In the genomic region with DNA sequence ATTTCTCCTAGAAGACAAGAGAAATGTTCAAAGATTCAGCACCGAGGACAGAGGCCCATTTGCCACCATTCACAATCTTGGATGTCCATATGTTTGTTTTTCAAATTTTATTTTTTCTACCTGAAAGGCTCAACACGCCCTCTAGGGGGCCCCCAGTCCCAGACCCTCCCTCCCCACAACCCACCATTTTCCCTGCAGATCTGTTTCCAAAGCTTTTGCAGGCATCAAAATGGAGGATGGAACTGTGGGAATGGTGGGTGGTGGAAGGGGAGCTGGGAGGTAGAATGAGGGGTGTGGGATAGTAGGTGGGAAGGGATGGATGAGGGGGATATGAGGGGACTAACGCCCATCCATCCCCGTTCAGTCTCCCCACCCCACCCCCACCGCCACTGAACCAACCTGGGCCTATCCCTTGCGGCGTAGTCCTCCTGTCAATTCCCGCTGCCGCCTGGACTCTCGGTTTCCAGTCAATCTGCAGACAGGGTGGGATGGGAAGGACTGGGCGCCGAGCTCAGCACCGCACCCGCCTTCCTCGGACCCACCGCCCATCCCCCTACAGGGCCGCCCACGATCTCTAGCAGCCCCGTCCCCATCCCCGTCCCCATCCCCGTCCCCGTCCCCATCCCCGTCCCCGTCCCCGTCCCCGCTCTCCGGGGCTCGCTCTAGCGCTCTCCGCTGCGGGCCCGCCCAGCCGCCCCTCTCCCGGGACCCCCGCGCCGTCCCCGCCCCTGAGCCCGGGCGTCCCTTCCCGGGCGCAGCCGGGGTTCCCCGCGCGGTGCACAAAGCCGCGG, we compare ENCODE assay signal across 8 mouse cellular contexts. TPM values are rescaled to one million over a fixed set of nuclear protein-coding genes. Genes with fewer than 3 reads are reported as not detected.
DNase-seq lines count a peak whose midpoint lies in the region; ATAC-seq and TF ChIP-seq lines count a peak whose summit lies in the region.
"Not testable (repeated sequence)": the region's sequence is repeated elsewhere in the genome, so short reads cannot be mapped to it uniquely, and the experiment has no call there.

No protein-coding gene starts in this region.

- H3K36me3 ChIP-seq in C2C12 (ENCODE audit: control insufficient read depth, insufficient read depth); embryonic facial prominence, embryonic 11.5 days (replicated peaks; ENCODE audit: control insufficient read depth, insufficient read depth, low read depth, low read length); heart, embryonic 12.5 days; kidney, embryonic 16.5 days (ENCODE audit: insufficient read depth, low read length); limb, embryonic 11.5 days (ENCODE audit: control insufficient read depth, insufficient read depth, low read length); midbrain, embryonic 11.5 days (ENCODE audit: control insufficient read depth, insufficient read depth, low read length): not testable (repeated sequence)

- H3K4me3 ChIP-seq in C2C12 (ENCODE audit: insufficient read depth, poor library complexity, severe bottlenecking), result peak overlapping the region; percentile 14
- peak overlapping the region; percentile 34 for H3K4me3 ChIP-seq in embryonic facial prominence, embryonic 11.5 days (ENCODE audit: low read depth, low read length)
- H3K4me3 ChIP-seq in heart, embryonic 12.5 days, result peak overlapping the region; percentile 43
- H3K4me3 ChIP-seq in kidney, embryonic 16.5 days (ENCODE audit: low read length), result peak overlapping the region; percentile 31
- H3K4me3 ChIP-seq in limb, embryonic 11.5 days (ENCODE audit: low read depth, low read length), result peak overlapping the region; percentile 36
- H3K4me3 ChIP-seq in midbrain, embryonic 11.5 days (ENCODE audit: low read depth, low read length), result peak overlapping the region; percentile 37

- H3K79me3 ChIP-seq in C2C12 (ENCODE audit: low read depth), result not testable (repeated sequence)

- not testable (repeated sequence) for H3ac ChIP-seq in C2C12 (ENCODE audit: control insufficient read depth, insufficient read length, low read depth)

- H3K27me3 ChIP-seq in C2C12 (ENCODE audit: control insufficient read depth, insufficient read depth, insufficient read length); embryonic facial prominence, embryonic 11.5 days (ENCODE audit: control insufficient read depth, insufficient read depth, low read length); heart, embryonic 12.5 days (replicated peaks); kidney, embryonic 16.5 days (ENCODE audit: insufficient read depth, low read length); limb, embryonic 11.5 days (ENCODE audit: control insufficient read depth, insufficient read depth, low read length); midbrain, embryonic 11.5 days (ENCODE audit: control insufficient read depth, insufficient read depth, low read length): not testable (repeated sequence)

- ATAC-seq in embryonic facial prominence, embryonic 11.5 days (replicated peaks; ENCODE audit: insufficient number of reproducible peaks, low FRiP score, low TSS enrichment, low read depth), result peak; percentile 85
- peak; percentile 25 for ATAC-seq in heart, embryonic 12.5 days (ENCODE audit: insufficient number of reproducible peaks, low FRiP score)
- peak; percentile 76 for ATAC-seq in kidney, embryonic 16.5 days (ENCODE audit: low FRiP score, low TSS enrichment)
- peak; percentile 71 for ATAC-seq in limb, embryonic 11.5 days (ENCODE audit: insufficient number of reproducible peaks, low FRiP score, low TSS enrichment, low read depth)
- ATAC-seq in midbrain, embryonic 11.5 days (ENCODE audit: low FRiP score), result peak; percentile 85

- not testable (repeated sequence) for H3K79me2 ChIP-seq in C2C12 (ENCODE audit: control insufficient read depth, insufficient read depth)

- H3K27ac ChIP-seq in embryonic facial prominence, embryonic 11.5 days (replicated peaks; ENCODE audit: low read depth, low read length); heart, embryonic 12.5 days (ENCODE audit: poor library complexity, severe bottlenecking); kidney, embryonic 16.5 days (ENCODE audit: low read length); limb, embryonic 11.5 days (replicated peaks; ENCODE audit: low read depth, low read length): not testable (repeated sequence)
- peak overlapping the region; percentile 22; the same call in 1 of the 2 replicates for H3K27ac ChIP-seq in midbrain, embryonic 11.5 days (ENCODE audit: low read depth, low read length)

- TF ChIP-seq CTCF in C2C12 (IDR thresholded peaks at IDR 0.05; ENCODE audit: control insufficient read depth, insufficient read depth, insufficient read length), result not testable (repeated sequence)

- not testable (repeated sequence) for H3K4me1 ChIP-seq in embryonic facial prominence, embryonic 11.5 days (ENCODE audit: control insufficient read depth, insufficient read depth, low read length); heart, embryonic 12.5 days (replicated peaks); kidney, embryonic 16.5 days (ENCODE audit: insufficient read depth, low read length); limb, embryonic 11.5 days (ENCODE audit: control insufficient read depth, insufficient read depth, low read length); midbrain, embryonic 11.5 days (ENCODE audit: control insufficient read depth, insufficient read depth, low read length)

- not testable (repeated sequence) for H3K9me3 ChIP-seq in embryonic facial prominence, embryonic 11.5 days (replicated peaks; ENCODE audit: control insufficient read depth, low read length); heart, embryonic 12.5 days (replicated peaks); kidney, embryonic 16.5 days (ENCODE audit: low read length); limb, embryonic 11.5 days (ENCODE audit: control insufficient read depth, low read length); midbrain, embryonic 11.5 days (ENCODE audit: control insufficient read depth, low read length)

- DNase-seq in c-Kit-positive CD71-positive TER-119-negative erythroid progenitor cells, embryonic 14.5 days (ENCODE audit: low read depth), result peak; percentile 10
- DNase-seq in embryonic facial prominence, embryonic 11.5 days (ENCODE audit: low spot score), result peak; percentile 70
- peak; percentile 60 for DNase-seq in limb, embryonic 11.5 days (ENCODE audit: low spot score)
- peak; percentile 94 for DNase-seq in midbrain, embryonic 11.5 days (ENCODE audit: low spot score, missing footprints)
- DNase-seq in right cerebral cortex, postnatal 14 days, result peak; percentile 18

- 18% methylated on average over 9 of the region's 48 CpGs for WGBS in embryonic facial prominence, embryonic 11.5 days
- 25% methylated on average over 14 of the region's 48 CpGs for WGBS in heart, embryonic 12.5 days
- WGBS in kidney, embryonic 16.5 days, result 21% methylated on average over 17 of the region's 48 CpGs
- 14% methylated on average over 13 of the region's 48 CpGs for WGBS in limb, embryonic 11.5 days
- 14% methylated on average over 7 of the region's 48 CpGs for WGBS in midbrain, embryonic 11.5 days

- peak overlapping the region; percentile 50 for H3K9ac ChIP-seq in embryonic facial prominence, embryonic 11.5 days (replicated peaks; ENCODE audit: low read length)
- H3K9ac ChIP-seq in heart, embryonic 12.5 days; kidney, embryonic 16.5 days (replicated peaks; ENCODE audit: low read length): not testable (repeated sequence)
- peak overlapping the region; percentile 22; the same call in 1 of the 2 replicates for H3K9ac ChIP-seq in limb, embryonic 11.5 days (ENCODE audit: low read length)
- peak overlapping the region; percentile 62 for H3K9ac ChIP-seq in midbrain, embryonic 11.5 days (ENCODE audit: low read length)

- not testable (repeated sequence) for H3K4me2 ChIP-seq in embryonic facial prominence, embryonic 11.5 days (ENCODE audit: low read depth, low read length)
- peak overlapping the region; percentile 68 for H3K4me2 ChIP-seq in heart, embryonic 12.5 days
- H3K4me2 ChIP-seq in kidney, embryonic 16.5 days (replicated peaks; ENCODE audit: low read depth, low read length), result peak overlapping the region; percentile 38
- peak overlapping the region; percentile 32 for H3K4me2 ChIP-seq in limb, embryonic 11.5 days (ENCODE audit: low read depth, severe bottlenecking)
- H3K4me2 ChIP-seq in midbrain, embryonic 11.5 days, result peak overlapping the region; percentile 33

RNA-seq across cellular contexts. Expression of gene Bex2, which starts 0.6 kb away (rescaled TPM):
- 15.1 TPM for polyA plus RNA-seq in C2C12 (2012; fragmentation: generic; extraction: Trizol)
- 209 and 215 TPM in 2 replicates for polyA plus RNA-seq in embryonic facial prominence, embryonic 11.5 days (2014; fragmentation: Nextera tagmentation; extraction: Ambion mirVana)
- polyA plus RNA-seq in heart, embryonic 12.5 days (2016; fragmentation: Nextera tagmentation; extraction: Ambion mirVana), result 44.0 and 50.0 TPM in 2 replicates
- polyA plus RNA-seq in kidney, embryonic 16.5 days (2015; fragmentation: Nextera tagmentation; extraction: Ambion mirVana), result 75.2 and 81.8 TPM in 2 replicates
- polyA plus RNA-seq in limb, embryonic 11.5 days (2014; fragmentation: Nextera tagmentation; extraction: Ambion mirVana), result 242 and 252 TPM in 2 replicates
- 318 and 322 TPM in 2 replicates for polyA plus RNA-seq in midbrain, embryonic 11.5 days (2014; fragmentation: Nextera tagmentation; extraction: Ambion mirVana)

RNA-seq across cellular contexts. Expression of gene Nxf3, which starts 17.7 kb away (rescaled TPM):
- 21.8 TPM for polyA plus RNA-seq in C2C12 (2012; fragmentation: generic; extraction: Trizol)
- polyA plus RNA-seq in embryonic facial prominence, embryonic 11.5 days (2014; fragmentation: Nextera tagmentation; extraction: Ambion mirVana), result 0.07 TPM in 1 of 2 replicates, not detected in the other
- polyA plus RNA-seq in heart, embryonic 12.5 days (2016; fragmentation: Nextera tagmentation; extraction: Ambion mirVana), result 0.68 and 0.78 TPM in 2 replicates
- polyA plus RNA-seq in kidney, embryonic 16.5 days (2015; fragmentation: Nextera tagmentation; extraction: Ambion mirVana), result not detected in 2 replicates
- polyA plus RNA-seq in limb, embryonic 11.5 days (2014; fragmentation: Nextera tagmentation; extraction: Ambion mirVana), result 0.07 and 0.09 TPM in 2 replicates
- polyA plus RNA-seq in midbrain, embryonic 11.5 days (2014; fragmentation: Nextera tagmentation; extraction: Ambion mirVana), result not detected in 2 replicates

RNA-seq across cellular contexts. Expression of gene Arxes1, which starts 34.2 kb away (rescaled TPM):
- polyA plus RNA-seq in C2C12 (2012; fragmentation: generic; extraction: Trizol), result not detected
- 49.4 and 50.8 TPM in 2 replicates for polyA plus RNA-seq in embryonic facial prominence, embryonic 11.5 days (2014; fragmentation: Nextera tagmentation; extraction: Ambion mirVana)
- polyA plus RNA-seq in heart, embryonic 12.5 days (2016; fragmentation: Nextera tagmentation; extraction: Ambion mirVana), result 35.3 and 36.9 TPM in 2 replicates
- 33.4 and 34.7 TPM in 2 replicates for polyA plus RNA-seq in kidney, embryonic 16.5 days (2015; fragmentation: Nextera tagmentation; extraction: Ambion mirVana)
- polyA plus RNA-seq in limb, embryonic 11.5 days (2014; fragmentation: Nextera tagmentation; extraction: Ambion mirVana), result 47.7 and 52.3 TPM in 2 replicates
- polyA plus RNA-seq in midbrain, embryonic 11.5 days (2014; fragmentation: Nextera tagmentation; extraction: Ambion mirVana), result 50.2 and 51.4 TPM in 2 replicates

Comparison
In these comparisons a context has a peak if more than half of its experiments do, and no peak if none do; other contexts are left out.
1. DNase-seq: peak in every context shown above with its lines; median percentile 94 in midbrain, embryonic 11.5 days; 70 in embryonic facial prominence, embryonic 11.5 days; 60 in limb, embryonic 11.5 days; 18 in right cerebral cortex, postnatal 14 days; 10 in c-Kit-positive CD71-positive TER-119-negative erythroid progenitor cells, embryonic 14.5 days.
2. ATAC-seq: peak in every context shown above with its lines; median percentile 85 in embryonic facial prominence, embryonic 11.5 days; 85 in midbrain, embryonic 11.5 days; 76 in kidney, embryonic 16.5 days; 71 in limb, embryonic 11.5 days; 25 in heart, embryonic 12.5 days.
3. RNA of gene Nxf3, which starts 17.7 kb away (polyA plus RNA-seq): 21.8 TPM in C2C12 (single experiment); 0.68 to 0.78 TPM in heart, embryonic 12.5 days, 0.07 TPM in embryonic facial prominence, embryonic 11.5 days, 0.07 to 0.09 TPM in limb, embryonic 11.5 days, not detected in kidney, embryonic 16.5 days and not detected in midbrain, embryonic 11.5 days; every median in the first group is over 10 times any median in the second.
4. RNA of gene Arxes1, which starts 34.2 kb away (polyA plus RNA-seq): 49.4 to 50.8 TPM in embryonic facial prominence, embryonic 11.5 days, 50.2 to 51.4 TPM in midbrain, embryonic 11.5 days, 47.7 to 52.3 TPM in limb, embryonic 11.5 days, 35.3 to 36.9 TPM in heart, embryonic 12.5 days and 33.4 to 34.7 TPM in kidney, embryonic 16.5 days; not detected in C2C12 (single experiment); every median in the first group is over 10 times any median in the second.
5. Peak in every context shown above with its lines, with median percentiles within 50 percentile points of each other: H3K4me3 ChIP-seq.